Mouse (Mus musculus) MEL (cell line): ENCODE data around the gene Rpl5.

Source experiments
- CTCF ChIP-seq, 3 experiments: IDR thresholded peaks in 2 of 3; conservative IDR thresholded peaks in 1 of 3; 2 replicates each; pipeline ENCODE4 v1.5.1; 2011 to 2012; ENCODE audit warnings: low read length in 3 of 3, low read depth in 2 of 3, mild to moderate bottlenecking in 2 of 3, improper control_type of control experiment in 1 of 3, inconsistent platforms in 1 of 3, mixed read lengths in 1 of 3, moderate library complexity in 1 of 3; ENCODE audit not compliant: control insufficient read depth in 1 of 3, insufficient read depth in 1 of 3, poor library complexity in 1 of 3, severe bottlenecking in 1 of 3
- E2F4 ChIP-seq: IDR thresholded peaks from 2 replicates; pipeline ENCODE4 v1.6.1; 2011; ENCODE audit warnings: low read depth, low read length, improper control_type of control experiment, borderline replicate concordance
- POLR2A ChIP-seq, 2 experiments: IDR thresholded peaks; 2 replicates each; pipeline ENCODE4 v1.6.1; 2011 to 2012; ENCODE audit warnings: low read length in 2 of 2, mild to moderate bottlenecking in 2 of 2, control low read depth in 1 of 2, improper control_type of control experiment in 1 of 2, low read depth in 1 of 2, moderate library complexity in 1 of 2; ENCODE audit not compliant: control insufficient read depth in 1 of 2, insufficient read depth in 1 of 2, poor library complexity in 1 of 2
- USF2 ChIP-seq, 2 experiments: IDR thresholded peaks; 2 replicates each; pipeline ENCODE4 v1.6.1; 2011 to 2012; ENCODE audit warnings: improper control_type of control experiment in 2 of 2, low read length in 2 of 2, borderline replicate concordance in 1 of 2, inconsistent platforms in 1 of 2, low read depth in 1 of 2, mild to moderate bottlenecking in 1 of 2; ENCODE audit not compliant: insufficient read depth in 1 of 2

- no peak for TF ChIP-seq CTCF (IDR thresholded peaks at IDR 0.05 in 2 of 3, conservative IDR thresholded peaks at IDR 0.05 in 1 of 3; ENCODE audit: control insufficient read depth in 1 of 3, insufficient read depth in 1 of 3, low read depth in 2 of 3, low read length in 3 of 3, poor library complexity in 1 of 3, severe bottlenecking in 1 of 3)
- no peak for TF ChIP-seq E2F4
- TF ChIP-seq USF2 (IDR thresholded peaks at IDR 0.05; ENCODE audit: borderline replicate concordance in 1 of 2, insufficient read depth in 1 of 2, low read depth in 1 of 2, low read length in 2 of 2), result no peak
- no peak for TF ChIP-seq POLR2A (IDR thresholded peaks at IDR 0.05; ENCODE audit: control insufficient read depth in 1 of 2, insufficient read depth in 1 of 2, low read depth in 1 of 2, low read length in 2 of 2, poor library complexity in 1 of 2)
Measured at GRCm38 (mm10) chr5:107926550-107927249, 26.4 kb downstream of the Rpl5 start.
